Mouse (Mus musculus) spleen, adult 2 months (tissue): ENCODE data around the gene Fgr.

ENCODE experiments used
- CTCF ChIP-seq: fragments of 200-500 bp; IDR thresholded peaks from 2 replicates; pipeline ENCODE4 v1.5.1; 2011; ENCODE audit warnings: mild to moderate bottlenecking, inconsistent platforms; ENCODE audit not compliant: insufficient read depth, insufficient read length, insufficient replicate concordance; ENCODE audit errors: extremely low read depth
- POLR2A ChIP-seq: fragments of 200-500 bp; IDR thresholded peaks from 2 replicates; pipeline ENCODE4 v1.6.1; 2011; ENCODE audit warnings: low read depth, low read length, inconsistent platforms

DNA sequence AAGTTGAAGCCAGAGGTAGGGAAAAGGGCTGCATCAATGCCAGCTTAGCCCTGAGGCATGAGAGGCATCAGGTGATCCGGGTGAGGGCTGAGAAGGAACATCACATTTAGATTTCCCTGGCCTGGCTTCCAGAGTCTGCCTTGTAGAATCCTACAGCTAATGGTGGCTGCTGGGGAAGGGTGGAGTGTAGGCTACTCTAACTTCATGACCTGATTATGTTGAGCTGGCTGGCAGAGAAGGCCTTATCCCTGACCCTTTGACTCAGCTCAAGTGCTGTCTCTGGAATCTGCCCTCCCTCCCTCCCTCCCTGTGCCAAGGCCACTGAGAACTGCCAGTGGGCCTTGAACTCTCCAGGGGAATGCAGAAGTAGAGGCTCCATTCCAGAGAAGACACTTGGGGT is 61.6 kb downstream of the Fgr start:
- TF ChIP-seq POLR2A (no peak), CTCF (no peak)
